Mouse (Mus musculus) gastrocnemius, postnatal 4 days (tissue): Measurements from ENCODE around the gene Alg13. TPM values are rescaled to one million over a fixed set of nuclear protein-coding genes. Genes with fewer than 3 reads are reported as not detected.

Experiments
- microRNA-seq: library from miRNA; unstranded; fragments of <30 nt; microRNA quantifications from one replicate; pipeline ENCODE4 v1.2.0, GENCODE M21; 2021
- total RNA-seq, 2 experiments: library from RNA; stranded (reverse); gene quantifications; 2 replicates each; pipeline ENCODE4 v1.2.3; 2021

The Alg13 gene
- total RNA-seq, 2 experiments from 2014 or later: 10.5 to 12.7 TPM

Small RNA genes within 50 kb of the gene (microRNA-seq; reads per million reads assigned to microRNA genes)
- gene Mir680-2: not detected

Other genes with a start within 250 kb of the Alg13 start
- 1 to 10 TPM; 2.3 to 3.9 TPM for gene A730046J19Rik, start 164.1 kb upstream of the Alg13 start, total RNA-seq
- not detected for gene Trpc5os, start 138.8 kb downstream of the Alg13 start, total RNA-seq